Mouse (Mus musculus) hindbrain, embryonic 10.5 days (tissue): Measurements from ENCODE around the gene Myh10. TPM values are rescaled to one million over a fixed set of nuclear protein-coding genes. Genes with fewer than 3 reads are reported as not detected.
A peak's percentile ranks its signal among the peaks of the same experiment; 100 is the strongest.

Source experiments
- DNase-seq: peaks from one replicate; pipeline ENCODE4 v3.0.0-alpha.2; 2017; ENCODE audit warnings: low spot score
- H3K27ac ChIP-seq: fragments of 300-500 bp; sonication (generic); 2 replicates; pipeline ENCODE4 v1.5.1; 2016; ENCODE audit warnings: mild to moderate bottlenecking, moderate library complexity
- H3K27me3 ChIP-seq: fragments of 300-500 bp; sonication (generic); 2 replicates; pipeline ENCODE4 v1.6.1; 2016; ENCODE audit warnings: mild to moderate bottlenecking; ENCODE audit not compliant: poor library complexity, insufficient read depth, severe bottlenecking
- H3K36me3 ChIP-seq: fragments of 300-500 bp; sonication (generic); 2 replicates; pipeline ENCODE4 v1.6.1; 2016; ENCODE audit warnings: mild to moderate bottlenecking, moderate library complexity
- H3K4me1 ChIP-seq: fragments of 300-500 bp; sonication (generic); replicated peaks from 2 replicates; pipeline ENCODE4 v1.6.1; 2016; ENCODE audit warnings: mild to moderate bottlenecking
- H3K4me3 ChIP-seq: fragments of 300-500 bp; sonication (generic); 2 replicates; pipeline ENCODE4 v1.5.1; 2016; ENCODE audit warnings: mild to moderate bottlenecking, moderate library complexity
- H3K9me3 ChIP-seq: fragments of 300-500 bp; sonication (generic); 2 replicates; pipeline ENCODE4 v1.6.1; 2016; ENCODE audit warnings: mild to moderate bottlenecking, moderate library complexity
- whole genome bisulfite sequencing: fragments of 180-500 bp; shearing (Covaris S2); methylation state at CpG from one replicate; pipeline ENCODE4 v1.1.7; 2016; 5-methylcytosine and 5-hydroxymethylcytosine counted together
- polyA plus RNA-seq: library from polyadenylated mRNA; unstranded; fragments of >200 nt; fragmentation: Nextera tagmentation; extraction: Ambion mirVana; gene quantifications from 2 replicates; pipeline ENCODE4 v1.2.1, GENCODE M21; 2016

Gene Myh10
- polyA plus RNA-seq, 1 experiment from 2014 or later: 111 TPM

GRCm38 (mm10) chr11:68839606-68840005, 148.2 kb downstream of the Myh10 start:
- peaks cover 81% of the 10 kb centered on the region for H3K36me3 ChIP-seq

GRCm38 (mm10) chr11:68850862-68851261, 159.5 kb downstream of the Myh10 start:
- Histone ChIP-seq H3K36me3 (no peaks in the 10 kb centered on the region), H3K4me1 (peaks cover 32% of the 10 kb centered on the region), H3K4me3 (no peak overlapping the region), H3K9me3 (no peaks in the 10 kb centered on the region), H3K27ac (no peak overlapping the region), H3K27me3 (no peaks in the 10 kb centered on the region)
- no peak for DNase-seq
- WGBS: 91% methylated on average over 7 of the region's 7 CpGs

More at GRCm38 (mm10) chr11:68839606-68840005, 148.2 kb downstream of the Myh10 start:
- WGBS: 79% methylated on average over 5 of the region's 5 CpGs
- Histone ChIP-seq H3K4me3 (no peak overlapping the region), H3K27me3 (no peaks in the 10 kb centered on the region), H3K9me3 (peaks cover 2% of the 10 kb centered on the region; the same call in 1 of the 2 replicates), H3K4me1 (no peaks in the 10 kb centered on the region), H3K27ac (no peak overlapping the region)
- DNase-seq: no peak

GRCm38 (mm10) chr11:68851644-68852485, 160.5 kb downstream of the Myh10 start:
- no peaks in the 10 kb centered on the region for H3K27me3 ChIP-seq
- peaks cover 32% of the 10 kb centered on the region for H3K4me1 ChIP-seq
- peak overlapping the region; percentile 98 for H3K4me3 ChIP-seq
- H3K36me3 ChIP-seq: no peaks in the 10 kb centered on the region
- peak overlapping the region; percentile 92 for H3K27ac ChIP-seq
- no peak for DNase-seq
- H3K9me3 ChIP-seq: no peaks in the 10 kb centered on the region
- WGBS: 5% methylated on average over 13 of the region's 13 CpGs

GRCm38 (mm10) chr11:68852486-68852901, 161.1 kb downstream of the Myh10 start:
- Histone ChIP-seq H3K36me3 (no peaks in the 10 kb centered on the region), H3K4me1 (peaks cover 32% of the 10 kb centered on the region), H3K27me3 (no peaks in the 10 kb centered on the region), H3K4me3 (peak overlapping the region; percentile 98), H3K9me3 (no peaks in the 10 kb centered on the region), H3K27ac (peak overlapping the region; percentile 92)
- DNase-seq: no peak
- WGBS: under 1% methylated on average over 36 of the region's 36 CpGs

GRCm38 (mm10) chr11:68852932-68853409, 161.6 kb downstream of the Myh10 start:
- peaks cover 32% of the 10 kb centered on the region for H3K4me1 ChIP-seq
- H3K4me3 ChIP-seq: peak overlapping the region; percentile 98
- WGBS: under 1% methylated on average over 42 of the region's 42 CpGs
- H3K9me3 ChIP-seq: no peaks in the 10 kb centered on the region
- no peaks in the 10 kb centered on the region for H3K27me3 ChIP-seq
- DNase-seq: peak; percentile 100
- no peaks in the 10 kb centered on the region for H3K36me3 ChIP-seq
- peak overlapping the region; percentile 92 for H3K27ac ChIP-seq

- Histone ChIP-seq H3K4me1 (peaks cover 32% of the 10 kb centered on the region), H3K4me3 (peak overlapping the region; percentile 98), H3K36me3 (no peaks in the 10 kb centered on the region), H3K27me3 (no peaks in the 10 kb centered on the region), H3K27ac (peak overlapping the region; percentile 92), H3K9me3 (no peaks in the 10 kb centered on the region)
- no peak for DNase-seq
- 49% methylated on average over 14 of the region's 14 CpGs for whole genome bisulfite sequencing
Observed at GRCm38 (mm10) chr11:68853611-68854401, 162.4 kb downstream of the Myh10 start.

GRCm38 (mm10) chr11:68854621-68855020, 163.3 kb downstream of the Myh10 start:
- DNase-seq: no peak
- Histone ChIP-seq H3K36me3 (no peaks in the 10 kb centered on the region), H3K27ac (no peak overlapping the region), H3K4me3 (no peak overlapping the region), H3K27me3 (no peaks in the 10 kb centered on the region), H3K9me3 (no peaks in the 10 kb centered on the region), H3K4me1 (peaks cover 32% of the 10 kb centered on the region)
- 92% methylated on average over 3 of the region's 3 CpGs for WGBS

GRCm38 (mm10) chr11:68857329-68857728, 166.0 kb downstream of the Myh10 start:
- Histone ChIP-seq H3K4me3 (no peak overlapping the region), H3K9me3 (no peaks in the 10 kb centered on the region), H3K27me3 (no peaks in the 10 kb centered on the region), H3K36me3 (no peaks in the 10 kb centered on the region), H3K27ac (no peak overlapping the region), H3K4me1 (peaks cover 14% of the 10 kb centered on the region)
- 92% methylated on average over 3 of the region's 3 CpGs for WGBS
- DNase-seq: no peak

- Histone ChIP-seq H3K4me3 (no peak overlapping the region), H3K9me3 (no peaks in the 10 kb centered on the region), H3K27ac (no peak overlapping the region), H3K36me3 (no peaks in the 10 kb centered on the region), H3K27me3 (no peaks in the 10 kb centered on the region), H3K4me1 (peaks cover 4% of the 10 kb centered on the region)
- DNase-seq: no peak
- 84% methylated on average over 8 of the region's 8 CpGs for WGBS
Observed at GRCm38 (mm10) chr11:68859943-68860593, 168.7 kb downstream of the Myh10 start.

- no peaks in the 10 kb centered on the region for H3K27me3 ChIP-seq
- peaks cover 4% of the 10 kb centered on the region for H3K4me1 ChIP-seq
- no peak overlapping the region for H3K4me3 ChIP-seq
- DNase-seq: no peak
- no peak overlapping the region for H3K27ac ChIP-seq
- H3K36me3 ChIP-seq: no peaks in the 10 kb centered on the region
- 72% methylated on average over 2 of the region's 2 CpGs for WGBS
- H3K9me3 ChIP-seq: no peaks in the 10 kb centered on the region
Observed at GRCm38 (mm10) chr11:68862260-68862659, 170.9 kb downstream of the Myh10 start.

GRCm38 (mm10) chr11:68863631-68864091, 172.3 kb downstream of the Myh10 start:
- no peak for DNase-seq
- Histone ChIP-seq H3K27ac (no peak overlapping the region), H3K4me1 (peaks cover 4% of the 10 kb centered on the region), H3K36me3 (no peaks in the 10 kb centered on the region), H3K4me3 (no peak overlapping the region), H3K27me3 (no peaks in the 10 kb centered on the region), H3K9me3 (no peaks in the 10 kb centered on the region)
- 80% methylated on average over 4 of the region's 4 CpGs for WGBS

GRCm38 (mm10) chr11:68864544-68865189, 173.3 kb downstream of the Myh10 start:
- no peak overlapping the region for H3K4me3 ChIP-seq
- H3K36me3 ChIP-seq: no peaks in the 10 kb centered on the region
- H3K27me3 ChIP-seq: no peaks in the 10 kb centered on the region
- H3K9me3 ChIP-seq: no peaks in the 10 kb centered on the region
- DNase-seq: no peak
- 69% methylated on average over 9 of the region's 9 CpGs for WGBS
- H3K27ac ChIP-seq: no peak overlapping the region
- peaks cover 4% of the 10 kb centered on the region for H3K4me1 ChIP-seq
